Mouse (Mus musculus): ENCODE measurements around the gene Tram2. TPM values are rescaled to one million over a fixed set of nuclear protein-coding genes. Genes with fewer than 3 reads are reported as not detected.

The Tram2 gene
- 1 to 10 TPM in 1 of 2 experiments, under 1 TPM in 1; 0.94 to 1.2 TPM for total RNA-seq (2021)

DNA sequence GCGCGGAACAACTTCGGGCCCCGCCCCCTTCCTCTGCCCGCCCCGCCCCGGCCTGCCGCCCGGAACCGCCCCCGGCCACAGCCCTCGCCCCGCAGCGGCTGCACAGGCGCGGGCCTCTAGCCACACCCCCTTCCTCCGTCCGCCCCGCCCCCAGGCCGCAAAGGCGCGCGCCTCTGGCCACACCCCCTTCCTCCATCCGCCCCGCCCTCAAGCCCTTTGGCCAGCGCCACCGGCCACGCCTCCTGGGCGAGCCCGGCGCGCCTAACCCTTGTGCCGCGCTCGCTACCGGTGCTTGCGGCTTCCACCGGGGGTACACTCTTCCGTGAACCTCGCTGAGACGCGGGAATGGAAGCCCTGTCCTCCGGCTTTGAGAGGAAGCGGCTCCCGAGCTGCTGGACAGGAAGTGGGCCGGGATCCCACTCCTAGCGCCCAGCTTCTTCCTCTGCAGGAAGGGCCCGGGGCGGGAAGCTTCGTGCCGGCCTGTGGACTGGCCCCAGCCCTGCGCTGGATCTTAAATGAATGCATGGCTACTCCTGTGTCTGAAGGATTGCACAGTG lies at the start of gene Tram2:
Tram2 (minus strand) TSS at position 13 of the 557 bp plus-strand sequence.
- peak; percentile 86 to 89 for DNase-seq

DNA sequence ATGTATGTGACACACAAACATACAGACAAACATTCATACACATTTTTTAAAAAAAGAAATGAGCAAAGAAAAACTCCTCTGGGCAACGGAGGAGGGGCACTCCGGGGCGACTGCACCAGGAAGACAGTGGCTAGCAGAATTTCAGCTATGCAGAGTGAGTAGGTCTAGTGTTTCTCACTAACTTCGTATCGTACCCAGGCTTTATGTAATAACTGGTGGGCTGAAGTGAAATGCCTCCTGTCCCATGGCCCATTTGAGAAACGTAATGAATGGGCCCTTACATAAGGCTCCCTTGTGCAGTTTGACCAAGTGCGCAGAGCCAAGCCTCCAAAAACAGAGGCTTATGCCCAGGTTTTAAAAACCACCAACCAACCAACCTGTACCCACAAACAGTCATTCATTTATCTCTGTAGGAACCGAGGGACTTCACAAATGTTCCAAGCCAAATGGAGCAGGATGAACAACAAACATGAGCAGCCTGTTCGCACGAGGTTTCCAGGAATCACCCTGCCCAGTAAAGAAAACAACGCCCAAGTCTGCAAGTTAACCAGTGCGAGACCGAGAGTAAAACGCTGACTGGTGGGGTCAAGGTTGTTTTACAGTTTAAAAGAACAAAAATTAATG lies 45.8 kb upstream of the Tram2 start:
- peak; percentile 1 for DNase-seq

GRCm38 (mm10) chr1:21103784-21104183 lies 24.8 kb upstream of the Tram2 start:
- DNase-seq = no peak

DNA sequence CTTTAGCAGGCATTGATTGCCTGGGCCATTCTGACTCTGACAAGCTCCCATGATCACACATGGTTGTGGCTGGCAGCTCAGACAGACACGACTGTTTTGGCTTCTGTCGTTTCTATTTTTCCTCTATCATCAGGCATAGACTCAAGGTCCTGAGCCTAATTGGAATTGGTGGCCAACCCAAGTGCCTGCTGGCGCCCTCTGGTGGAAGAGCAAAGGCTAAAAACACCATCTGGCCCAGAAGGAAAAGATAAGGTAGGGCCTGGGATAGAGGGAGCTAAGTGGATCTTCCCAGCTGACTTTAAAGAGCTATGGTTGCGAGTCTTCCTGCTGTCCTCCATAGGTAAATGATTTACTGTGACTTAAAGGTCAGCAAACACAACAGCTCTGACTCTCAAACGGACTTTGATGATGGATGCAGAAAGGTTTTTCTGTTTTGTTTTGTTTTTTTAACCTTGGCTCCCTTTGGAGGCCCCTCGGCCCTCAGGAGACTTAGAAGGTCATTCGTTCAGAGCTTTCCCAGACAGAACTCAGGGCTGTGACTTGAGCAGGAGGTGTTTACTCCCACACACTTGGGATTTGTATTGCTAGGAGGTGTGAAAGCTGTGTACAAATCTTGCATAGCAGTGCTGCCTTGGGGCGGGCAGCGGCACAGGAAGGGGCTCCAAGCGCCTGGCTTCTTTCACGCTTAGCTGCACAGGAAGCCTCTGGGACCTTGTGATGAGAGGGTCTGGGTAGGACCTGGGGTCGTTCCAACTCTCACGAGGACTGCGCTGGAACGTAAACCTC lies 22.4 kb upstream of the Tram2 start:
- peak; percentile 50 to 54 for DNase-seq

DNA sequence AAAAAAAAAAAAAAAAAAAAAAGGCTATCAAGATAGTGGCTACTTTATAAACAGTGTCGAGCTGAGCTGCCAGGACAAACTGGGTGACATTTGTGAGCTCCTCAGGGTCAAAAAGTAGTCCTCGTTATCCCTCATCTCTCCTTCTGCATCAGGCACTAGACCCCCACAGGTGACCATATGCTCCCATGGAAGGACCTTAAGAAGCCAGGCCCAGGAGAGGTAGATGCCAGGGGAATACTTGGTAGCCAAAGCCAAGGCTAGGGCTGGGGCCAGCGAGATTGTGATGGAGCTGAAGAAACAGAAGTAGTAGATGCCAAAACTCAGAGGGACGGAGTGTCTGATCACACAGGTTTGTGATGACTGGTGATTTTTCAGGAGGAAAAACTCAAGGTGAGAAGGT lies 21.7 kb upstream of the Tram2 start:
- no peak for DNase-seq

DNA sequence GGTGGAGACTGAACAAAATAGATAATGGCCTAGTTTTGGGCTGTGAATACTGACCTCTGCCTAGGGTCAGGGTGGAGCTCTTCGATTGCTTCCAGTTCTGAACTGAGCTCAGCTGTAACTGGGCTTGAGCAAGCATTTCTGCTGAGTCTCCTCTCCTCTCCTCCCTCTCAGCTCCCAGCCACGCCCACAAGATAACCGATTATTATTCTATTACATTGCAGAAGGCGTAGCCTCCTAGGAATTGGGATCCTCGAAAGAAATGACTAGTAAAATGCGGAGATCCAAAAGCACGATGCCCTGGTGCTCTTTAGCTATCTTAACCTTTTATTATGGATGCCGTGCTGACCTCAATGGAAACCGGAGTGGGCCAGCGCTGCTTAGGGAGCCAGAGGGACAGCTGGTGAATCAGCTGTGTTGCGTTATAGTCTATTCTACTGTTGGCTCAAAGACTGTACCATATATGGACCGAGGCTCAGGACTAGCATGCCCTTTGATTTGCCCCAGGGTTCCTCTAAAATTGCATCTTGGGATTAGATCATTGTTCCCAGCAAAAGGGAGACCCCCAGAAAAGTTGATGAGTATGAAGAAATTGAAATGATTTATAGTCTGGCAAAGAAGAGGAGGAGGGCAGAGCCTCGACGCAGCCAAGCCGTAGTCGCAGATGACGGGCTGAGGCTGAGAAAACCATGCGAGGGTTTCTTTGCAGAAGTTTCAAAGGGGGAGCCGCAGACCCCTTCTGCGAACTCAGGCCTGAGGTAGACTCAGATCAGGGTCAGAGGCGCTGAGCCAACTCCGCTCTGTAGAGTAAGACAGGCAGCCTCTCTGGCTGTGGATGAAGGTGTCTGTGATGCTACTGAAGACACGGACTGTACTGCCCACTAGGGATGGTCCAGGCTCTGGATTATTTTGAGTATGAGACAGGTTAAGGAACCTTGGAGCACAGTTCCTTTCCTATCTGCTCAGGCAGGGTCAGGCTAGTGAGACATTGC lies 18.3 kb upstream of the Tram2 start:
- DNase-seq = no peak

GRCm38 (mm10) chr1:21094644-21095215 lies 15.7 kb upstream of the Tram2 start:
- DNase-seq = no peak

GRCm38 (mm10) chr1:21089661-21090117 lies 10.7 kb upstream of the Tram2 start:
- DNase-seq = no peak

- DNase-seq = no peak
These were observed 7.3 kb upstream of the Tram2 start for GRCm38 (mm10) chr1:21086291-21086690.

DNA sequence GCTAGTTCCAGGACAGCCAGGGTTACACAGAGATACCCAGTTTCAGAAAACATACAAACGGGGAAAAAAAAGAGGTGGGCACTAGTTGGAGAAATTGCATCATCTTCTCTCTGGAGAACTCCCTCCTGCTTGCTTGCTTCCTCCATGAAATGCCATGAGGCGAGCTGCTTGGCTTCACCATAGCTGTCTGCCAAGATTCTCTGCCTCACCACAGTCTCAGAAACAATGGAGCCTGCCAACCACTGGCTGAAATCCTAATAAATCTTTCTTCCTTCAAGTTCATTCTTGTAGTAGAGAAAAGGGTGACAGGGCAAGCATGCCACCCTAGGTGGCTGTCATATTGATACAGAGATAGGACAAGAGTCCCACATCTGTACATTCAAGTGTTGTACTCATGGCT lies 5.6 kb upstream of the Tram2 start:
- DNase-seq = no peak

GRCm38 (mm10) chr1:21080362-21080761 lies 1.3 kb upstream of the Tram2 start:
- no peak for DNase-seq

- DNase-seq = no peak
These were observed 381 bp downstream of the Tram2 start for GRCm38 (mm10) chr1:21078481-21079214.

DNA sequence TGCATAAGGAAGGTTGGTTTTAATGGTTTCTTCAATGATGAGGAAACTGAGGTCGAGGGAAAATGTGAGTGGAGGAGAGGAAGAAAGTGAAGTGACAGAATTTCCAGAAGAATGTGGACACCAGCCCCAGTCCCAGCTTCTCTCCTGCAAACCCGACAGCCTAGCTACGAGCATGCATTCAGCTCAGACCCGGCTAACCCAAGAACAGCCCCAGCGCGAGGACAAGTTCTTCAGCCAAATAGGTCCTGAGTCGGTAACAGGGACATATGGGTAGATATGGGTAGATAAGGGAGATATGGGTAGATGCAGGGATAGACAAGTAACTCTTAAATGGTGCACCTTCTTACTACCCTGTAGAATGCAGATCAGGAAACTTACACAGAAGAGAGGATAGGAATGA lies 1.4 kb downstream of the Tram2 start:
- no peak for DNase-seq

- DNase-seq = no peak
These were observed 1.8 kb downstream of the Tram2 start for GRCm38 (mm10) chr1:21077191-21077590.

DNA sequence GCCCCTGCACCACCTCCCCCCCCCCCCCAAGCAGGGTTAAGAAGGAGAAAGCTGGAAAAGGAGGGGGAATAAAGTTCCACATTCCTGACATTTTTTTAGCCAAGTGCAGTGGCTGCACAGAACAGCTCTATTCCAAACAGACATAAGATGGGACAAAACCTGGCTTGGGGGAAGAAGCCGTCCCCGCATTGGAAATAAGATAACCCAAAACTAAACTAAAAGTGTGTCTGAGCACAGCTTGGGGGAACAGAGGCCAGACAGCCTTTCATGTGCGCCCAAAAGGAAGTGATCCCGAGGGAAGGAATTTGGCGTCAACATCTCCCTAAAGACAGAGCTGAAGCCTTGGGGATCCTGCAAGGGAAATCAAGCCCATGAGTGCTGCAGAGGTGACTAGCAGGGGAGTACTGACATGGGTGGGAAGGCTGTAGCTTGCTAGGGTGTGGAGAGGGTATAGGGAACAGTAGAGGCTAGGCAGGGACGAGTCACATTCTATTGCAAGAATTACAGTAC lies 3.0 kb downstream of the Tram2 start:
- no peak for DNase-seq

GRCm38 (mm10) chr1:21074231-21074630 lies 4.8 kb downstream of the Tram2 start:
- peak; percentile 11 to 34 for DNase-seq

GRCm38 (mm10) chr1:21072875-21073444 lies 6.1 kb downstream of the Tram2 start:
- no peak for DNase-seq

GRCm38 (mm10) chr1:21070658-21071057 lies 8.4 kb downstream of the Tram2 start:
- DNase-seq = no peak

DNA sequence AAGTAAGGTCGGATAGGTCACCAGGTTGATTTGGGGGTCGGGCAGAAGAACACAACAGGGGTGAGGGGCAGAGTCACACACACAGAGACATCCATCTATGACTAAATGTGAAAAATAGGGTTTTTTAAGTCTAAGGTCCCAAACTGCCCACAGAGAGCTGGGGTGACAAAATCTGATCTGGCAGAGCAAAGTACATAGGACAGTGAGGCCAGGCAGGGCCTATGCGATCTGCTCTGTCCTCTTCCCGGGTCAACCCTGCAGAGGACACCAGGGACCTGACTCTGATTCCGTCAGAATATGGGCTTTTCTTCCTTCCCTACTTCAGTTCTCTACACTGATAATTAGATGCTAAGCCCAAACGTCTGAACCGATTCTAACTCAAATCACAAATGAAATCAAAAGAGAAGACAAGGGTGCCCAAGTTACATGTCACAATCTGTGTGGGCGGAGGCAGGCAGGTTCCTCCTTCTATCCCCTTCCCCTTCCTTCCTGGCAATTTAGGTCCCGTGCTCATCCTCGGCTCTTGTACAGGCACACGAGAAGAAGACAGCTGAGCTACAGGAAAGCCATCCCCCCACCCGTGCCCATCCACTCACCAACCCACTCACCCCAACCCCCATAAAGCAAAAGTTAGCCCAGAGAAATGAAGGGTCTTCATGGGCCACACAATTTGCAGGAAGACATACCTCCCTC lies 9.1 kb downstream of the Tram2 start:
- DNase-seq = no peak

- no peak for DNase-seq
These were observed 10.5 kb downstream of the Tram2 start for GRCm38 (mm10) chr1:21068491-21068890.
